Mouse (Mus musculus) CH12.LX (cell line): ENCODE data around the gene Rab20.

ENCODE experiments used
- BHLHE40 ChIP-seq: IDR thresholded peaks from 2 replicates; pipeline ENCODE4 v1.6.1; 2011; ENCODE audit warnings: mild to moderate bottlenecking, low read depth, low read length, improper control_type of control experiment
- IRF4 ChIP-seq: IDR thresholded peaks from 2 replicates; pipeline ENCODE4 v1.6.1; 2014; ENCODE audit warnings: low read depth, mild to moderate bottlenecking, inconsistent platforms, low read length, improper control_type of control experiment
- MAFK ChIP-seq: IDR thresholded peaks from 2 replicates; pipeline ENCODE4 v1.6.1; 2011; ENCODE audit warnings: low read length, improper control_type of control experiment; ENCODE audit not compliant: insufficient replicate concordance
- RCOR1 ChIP-seq: conservative IDR thresholded peaks from 2 replicates; pipeline ENCODE4 v1.6.1; 2012; ENCODE audit warnings: low read depth, mild to moderate bottlenecking, inconsistent platforms, low read length, improper control_type of control experiment
- ZNF384 ChIP-seq: IDR thresholded peaks from 2 replicates; pipeline ENCODE4 v1.6.1; 2012; ENCODE audit warnings: low read depth, low read length, improper control_type of control experiment, inconsistent platforms

- TF ChIP-seq IRF4: no peak
- no peak for TF ChIP-seq BHLHE40
- no peak for TF ChIP-seq MAFK
- no peak for TF ChIP-seq RCOR1
- no peak for TF ChIP-seq ZNF384
These were observed 57.4 kb downstream of the Rab20 start for GRCm38 (mm10) chr8:11421105-11421504.
